Mouse (Mus musculus): Measurements from ENCODE around the gene Tbc1d25.

DNA sequence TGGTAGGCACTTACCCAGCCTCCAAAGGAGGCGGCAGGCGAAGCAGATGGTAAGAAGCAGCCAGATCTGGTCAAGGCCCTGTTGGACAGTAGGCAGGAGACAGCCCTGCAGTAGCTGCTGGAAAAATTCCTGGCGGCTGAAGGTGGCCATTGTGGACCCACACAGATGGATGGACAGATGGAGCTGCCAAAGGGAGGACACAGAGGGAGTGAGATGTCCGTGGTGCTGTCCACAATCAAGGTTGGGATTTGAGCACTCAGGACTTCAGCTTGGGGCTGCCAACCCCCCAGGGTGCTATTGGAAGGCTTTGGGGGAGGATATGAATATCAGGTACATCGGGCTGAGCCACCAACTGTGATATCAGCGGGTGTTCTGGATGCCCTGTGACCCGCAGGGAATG, 29.6 kb upstream of the Tbc1d25 start:
- TF ChIP-seq CTCF (IDR thresholded peaks at IDR 0.05; ENCODE audit: control insufficient read depth, insufficient read depth, insufficient read length) = no peak
- no peak for TF ChIP-seq USF1 (IDR thresholded peaks at IDR 0.05; ENCODE audit: low read depth)
- TF ChIP-seq MYOD1 (IDR thresholded peaks at IDR 0.05; ENCODE audit: control insufficient read depth, insufficient read length, low read depth) = no peak

Measured in C2C12 (cell line).